Mouse (Mus musculus) embryonic fibroblast, embryonic 13.5 days (primary cell): ENCODE measurements around the gene Stab2. TPM values are rescaled to one million over a fixed set of nuclear protein-coding genes. Genes with fewer than 3 reads are reported as not detected.

Experiments used
- H3K27ac ChIP-seq: 2 replicates; pipeline ENCODE4 v1.5.1; 2012; ENCODE audit warnings: low read length, control low read depth, inconsistent platforms; ENCODE audit not compliant: insufficient read depth
- H3K4me1 ChIP-seq: 2 replicates; pipeline ENCODE4 v1.6.1; 2011; ENCODE audit warnings: low read length; ENCODE audit not compliant: control insufficient read depth, insufficient read depth
- H3K4me3 ChIP-seq: 2 replicates; pipeline ENCODE4 v1.5.1; 2011; ENCODE audit warnings: mild to moderate bottlenecking, control low read depth, low read length; ENCODE audit not compliant: insufficient read depth
- CTCF ChIP-seq: IDR thresholded peaks from 2 replicates; pipeline ENCODE4 v1.5.1; 2011; ENCODE audit warnings: mild to moderate bottlenecking, control low read depth, low read length, moderate library complexity, borderline replicate concordance; ENCODE audit not compliant: insufficient read depth
- POLR2A ChIP-seq: IDR thresholded peaks from 2 replicates; pipeline ENCODE4 v1.6.1; 2011; ENCODE audit warnings: low read depth, mild to moderate bottlenecking, control low read depth, low read length, moderate library complexity
- polyA plus RNA-seq: library from polyadenylated mRNA; stranded (reverse); fragments of >200 nt; gene quantifications from 2 replicates; pipeline ENCODE4 v1.2.4, GENCODE M21; 2011; ENCODE audit warnings: low read depth; ENCODE audit not compliant: missing spikeins, insufficient read length

Gene Stab2
- polyA plus RNA-seq, 1 experiment = not detected

DNA sequence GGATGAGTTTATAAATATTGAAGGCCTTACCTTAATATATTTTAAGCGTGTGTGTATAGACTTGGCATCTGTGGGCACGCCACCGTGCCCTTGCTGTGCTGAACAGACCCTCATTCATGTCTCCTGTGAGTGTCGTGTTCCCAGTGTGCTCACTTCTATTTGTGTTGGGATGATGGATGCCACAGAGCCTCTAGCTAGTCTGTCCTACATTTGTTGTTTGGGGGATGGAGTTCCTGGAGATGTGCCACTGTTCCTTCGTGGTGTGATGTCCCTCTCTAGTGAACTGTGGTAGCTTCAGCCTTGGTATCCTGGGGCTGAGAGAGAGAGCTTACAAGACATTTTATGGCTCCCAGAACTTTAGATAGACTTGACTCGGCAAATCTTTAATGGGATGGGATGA is 169.0 kb downstream of the Stab2 start:
- Histone ChIP-seq H3K27ac (no peak overlapping the region), H3K4me1 (no peaks in the 10 kb centered on the region), H3K4me3 (no peak overlapping the region)
- TF ChIP-seq POLR2A (no peak), CTCF (no peak)

DNA sequence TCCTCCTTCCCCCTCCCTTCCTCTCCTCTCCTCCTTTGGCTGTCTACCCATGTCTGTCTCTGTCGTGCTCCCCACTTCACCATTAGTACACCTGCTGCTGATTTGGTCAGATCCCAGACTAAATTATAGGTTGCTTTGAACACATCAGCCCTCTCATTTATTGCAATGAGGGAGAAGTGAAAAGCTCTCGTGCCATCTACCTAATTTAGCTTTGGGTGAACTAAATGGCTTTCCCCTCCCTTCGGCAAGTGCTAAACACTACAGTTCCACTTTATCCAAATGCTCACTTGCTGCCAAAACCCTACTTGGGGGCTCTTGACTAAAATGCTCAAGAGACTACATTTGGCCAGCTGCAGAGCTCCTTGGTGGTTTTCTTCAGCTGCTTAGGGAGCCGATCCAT is 171.0 kb downstream of the Stab2 start:
- TF ChIP-seq POLR2A (no peak), CTCF (no peak)
- Histone ChIP-seq H3K4me1 (no peaks in the 10 kb centered on the region), H3K27ac (no peak overlapping the region), H3K4me3 (no peak overlapping the region)

DNA sequence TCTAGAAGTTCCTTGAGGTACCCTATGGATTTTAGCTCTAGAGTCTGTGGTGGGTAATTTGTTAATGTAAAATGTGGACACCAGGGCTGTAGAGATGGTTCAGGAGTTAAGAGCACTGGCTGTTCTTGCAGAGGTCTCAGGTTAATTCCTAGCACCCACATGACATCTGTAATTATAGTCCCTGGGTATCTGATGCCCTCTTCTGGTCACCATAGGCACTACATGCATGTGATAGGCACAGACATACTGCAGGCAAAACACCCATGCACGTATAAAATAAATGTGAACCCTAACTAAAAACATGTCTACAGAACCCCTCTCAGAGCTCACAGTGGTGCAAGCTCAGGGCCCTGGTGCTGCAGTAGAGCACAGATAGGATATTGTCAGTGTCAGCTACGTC is 178.3 kb downstream of the Stab2 start:
- TF ChIP-seq CTCF (no peak), POLR2A (no peak)
- Histone ChIP-seq H3K4me1 (no peaks in the 10 kb centered on the region), H3K27ac (no peak overlapping the region)

DNA sequence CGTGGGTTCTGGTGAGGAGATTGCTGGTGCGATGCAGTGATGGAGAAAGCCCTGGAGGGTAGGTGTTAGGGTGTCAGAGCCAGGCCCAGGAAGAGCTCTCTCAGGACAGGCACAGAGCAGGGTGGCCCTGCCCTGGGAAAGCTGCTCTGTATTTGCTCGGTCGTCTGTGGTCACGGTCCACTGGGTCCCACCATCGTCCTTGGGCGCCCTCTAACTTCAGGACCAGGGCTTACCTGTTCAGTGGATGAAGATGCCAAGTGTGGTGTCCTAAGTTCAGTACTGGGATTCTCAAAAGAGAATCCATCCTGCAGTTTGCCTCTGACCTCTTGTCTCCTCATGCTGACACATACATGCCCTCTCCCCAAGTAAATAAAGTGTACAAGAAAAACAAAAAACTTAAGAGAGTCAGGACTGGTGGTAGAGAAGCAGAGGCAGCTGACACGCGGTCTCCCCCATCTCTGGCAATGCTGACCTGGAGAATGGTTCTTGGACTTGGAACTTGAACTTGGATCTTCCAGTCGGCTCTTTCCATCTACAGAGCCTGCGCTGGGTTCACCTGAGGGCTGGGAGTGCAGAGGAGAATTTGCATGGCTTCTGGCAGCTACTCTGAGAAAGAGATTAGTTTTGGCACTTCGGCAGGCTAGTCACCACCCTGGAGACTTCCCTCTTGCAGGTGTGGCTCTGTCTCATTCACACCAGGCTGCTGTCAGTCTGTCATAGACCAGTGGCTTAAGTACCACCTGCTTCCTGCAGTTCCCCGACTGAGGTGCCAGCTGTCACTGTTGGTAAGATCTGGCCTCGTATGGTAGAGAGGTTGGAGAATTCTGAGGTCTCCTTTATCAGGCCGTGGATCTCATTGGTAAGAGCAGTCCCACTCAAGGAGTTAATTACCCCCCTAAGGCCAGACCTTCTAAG is 179.3 kb downstream of the Stab2 start:
- no peak overlapping the region for H3K4me3 ChIP-seq
- TF ChIP-seq CTCF (no peak), POLR2A (no peak)
- H3K27ac ChIP-seq = no peak overlapping the region
- H3K4me1 ChIP-seq = no peaks in the 10 kb centered on the region

More for the DNA sequence above, 178.3 kb downstream of the Stab2 start:
- no peak overlapping the region for H3K4me3 ChIP-seq

DNA sequence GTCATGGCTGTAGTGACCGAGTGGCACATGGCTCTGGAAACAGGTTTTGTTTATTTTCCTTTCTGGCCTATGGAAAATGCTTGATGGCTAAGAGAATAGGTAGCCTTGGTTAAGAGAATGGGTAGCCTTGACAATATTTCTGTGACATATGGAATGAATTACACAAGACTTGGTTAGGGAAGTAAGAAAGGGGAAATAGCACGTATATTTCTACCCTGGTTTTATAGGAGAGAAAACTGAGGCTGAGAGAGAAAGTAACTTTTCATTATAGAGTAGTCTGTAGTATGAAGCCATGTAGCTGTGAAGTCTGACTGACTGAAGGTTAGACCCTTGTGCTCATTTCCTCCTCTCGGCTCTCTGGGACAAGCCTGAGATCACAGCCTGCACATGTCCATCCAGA is 180.9 kb downstream of the Stab2 start:
- H3K4me1 ChIP-seq = no peaks in the 10 kb centered on the region
- H3K4me3 ChIP-seq = no peak overlapping the region
- no peak for TF ChIP-seq CTCF
- no peak for TF ChIP-seq POLR2A
- no peak overlapping the region for H3K27ac ChIP-seq

DNA sequence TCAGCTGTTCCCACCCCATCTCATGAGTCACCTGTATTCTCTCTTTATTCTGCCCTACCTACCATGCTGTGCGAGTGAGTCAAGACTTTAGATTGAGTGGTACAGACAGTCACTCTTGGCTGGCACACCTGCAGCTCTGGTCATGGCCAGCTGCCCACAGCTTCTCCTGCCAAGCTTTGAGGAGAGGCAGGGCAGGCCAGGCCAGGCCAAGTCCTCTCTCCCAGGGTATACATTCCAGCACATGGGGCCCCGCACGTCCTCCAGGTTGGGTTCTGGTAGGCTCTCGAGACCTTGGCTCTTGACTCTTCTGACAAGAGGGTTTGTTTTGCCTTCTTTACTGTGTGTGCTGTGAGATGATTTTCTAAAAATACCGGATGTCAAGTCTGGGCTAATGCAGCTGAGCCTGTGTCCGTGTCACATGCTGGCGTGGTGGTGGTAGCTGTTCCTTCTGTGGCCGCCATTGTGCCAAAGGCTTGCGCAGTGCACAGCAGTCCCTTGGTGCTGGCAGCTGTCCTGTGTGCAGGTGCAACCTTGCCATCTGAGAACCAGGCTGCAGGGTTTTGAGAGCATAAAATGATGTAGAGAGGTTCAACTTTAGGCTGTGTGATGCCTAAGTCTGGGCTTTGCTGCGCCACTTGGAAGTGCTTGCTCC is 181.8 kb downstream of the Stab2 start:
- no peak for TF ChIP-seq POLR2A
- H3K4me1 ChIP-seq = no peaks in the 10 kb centered on the region
- no peak overlapping the region for H3K4me3 ChIP-seq
- H3K27ac ChIP-seq = no peak overlapping the region

DNA sequence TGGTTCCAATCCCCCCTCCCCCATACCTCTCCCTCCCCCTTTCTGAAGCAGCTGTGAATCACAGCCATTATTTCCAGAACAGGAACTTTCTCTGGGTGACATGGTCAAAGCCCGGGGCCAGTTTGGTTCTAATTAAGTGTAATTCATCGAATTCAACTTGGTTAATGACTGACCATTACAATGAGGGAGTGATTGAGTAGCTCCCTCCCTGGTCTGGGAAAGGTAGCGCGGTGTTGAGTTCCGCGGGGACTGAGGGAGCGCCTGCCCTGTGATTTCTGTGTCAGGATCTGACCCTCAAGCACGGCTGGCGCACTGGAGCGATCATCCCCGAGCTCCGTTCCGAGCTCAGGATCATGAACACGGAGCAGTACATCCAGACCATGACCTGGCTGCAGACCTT is 183.0 kb downstream of the Stab2 start:
- no peak for TF ChIP-seq CTCF
- TF ChIP-seq POLR2A = no peak
- Histone ChIP-seq H3K4me1 (no peaks in the 10 kb centered on the region), H3K4me3 (no peak overlapping the region), H3K27ac (no peak overlapping the region)

DNA sequence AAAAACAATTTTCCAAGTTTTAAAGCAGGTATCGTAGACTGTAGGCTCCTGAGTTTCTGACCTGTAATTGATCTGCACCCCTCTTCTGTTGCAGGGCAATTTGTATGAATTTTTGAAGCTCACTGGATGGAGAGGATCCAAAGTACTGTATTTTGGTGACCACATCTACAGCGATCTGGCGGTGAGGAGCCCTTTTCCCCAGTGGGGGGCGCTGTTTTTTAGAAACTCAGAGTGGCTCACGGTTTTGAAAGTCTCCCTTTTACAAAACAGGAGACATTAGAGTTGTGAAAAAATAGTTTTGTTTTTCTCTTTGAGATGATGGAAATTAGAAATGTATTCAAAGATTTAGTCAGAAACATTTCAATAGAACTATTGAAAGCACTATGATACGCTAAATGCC is 183.7 kb downstream of the Stab2 start:
- Histone ChIP-seq H3K4me3 (no peak overlapping the region), H3K27ac (no peak overlapping the region), H3K4me1 (no peaks in the 10 kb centered on the region)
- TF ChIP-seq POLR2A (no peak), CTCF (no peak)

DNA sequence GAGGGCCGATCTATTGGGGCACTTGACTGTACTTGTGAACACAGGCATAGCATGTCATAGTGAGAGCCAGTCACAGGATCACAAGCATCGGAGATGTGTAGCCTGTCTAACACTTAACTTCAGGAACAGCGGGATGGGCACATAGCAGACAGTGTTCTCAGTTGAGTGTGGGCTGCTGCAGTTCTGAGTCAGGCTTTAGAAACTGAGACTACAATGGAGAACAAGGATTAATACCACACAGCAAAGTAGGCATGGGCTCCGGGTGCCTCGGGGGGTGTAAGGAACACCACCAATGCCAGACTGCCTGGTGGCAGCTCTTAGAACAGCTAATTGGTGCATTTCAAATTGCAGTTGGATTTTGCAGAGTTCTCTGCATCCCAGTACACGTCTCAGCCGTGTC is 186.8 kb downstream of the Stab2 start:
- TF ChIP-seq CTCF = no peak
- no peak for TF ChIP-seq POLR2A
- H3K4me1 ChIP-seq = no peaks in the 10 kb centered on the region
- H3K4me3 ChIP-seq = no peak overlapping the region
- no peak overlapping the region for H3K27ac ChIP-seq

DNA sequence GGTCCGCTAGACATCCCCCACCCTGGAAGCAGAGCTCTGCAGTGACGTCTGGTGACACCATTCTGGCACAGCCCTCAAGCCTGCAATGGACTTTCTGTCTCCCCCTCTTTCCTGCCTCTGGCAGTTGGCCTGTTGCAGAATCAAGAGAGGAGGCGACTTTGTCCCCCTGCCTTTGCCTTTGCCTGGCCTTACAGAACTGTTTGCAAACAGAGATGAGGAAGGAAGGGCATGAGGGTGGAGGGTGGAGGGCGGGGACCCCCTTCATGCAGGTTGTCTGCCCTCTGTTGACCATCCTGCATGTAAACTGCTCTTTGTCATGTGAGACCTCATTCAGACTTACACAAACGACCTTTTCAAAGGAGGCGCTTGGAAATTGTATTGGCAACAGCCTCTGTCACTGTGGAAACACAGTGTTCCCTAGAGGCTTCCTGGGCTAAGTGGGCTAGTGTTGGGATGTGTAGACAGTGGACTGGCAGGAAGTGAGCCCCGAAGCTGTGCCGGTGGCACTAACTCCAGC is 188.1 kb downstream of the Stab2 start:
- TF ChIP-seq CTCF (no peak), POLR2A (no peak)
- Histone ChIP-seq H3K4me3 (no peak overlapping the region), H3K4me1 (no peaks in the 10 kb centered on the region), H3K27ac (no peak overlapping the region)
